ENCODE assay signal across 8 mouse cellular contexts in the genomic region with DNA sequence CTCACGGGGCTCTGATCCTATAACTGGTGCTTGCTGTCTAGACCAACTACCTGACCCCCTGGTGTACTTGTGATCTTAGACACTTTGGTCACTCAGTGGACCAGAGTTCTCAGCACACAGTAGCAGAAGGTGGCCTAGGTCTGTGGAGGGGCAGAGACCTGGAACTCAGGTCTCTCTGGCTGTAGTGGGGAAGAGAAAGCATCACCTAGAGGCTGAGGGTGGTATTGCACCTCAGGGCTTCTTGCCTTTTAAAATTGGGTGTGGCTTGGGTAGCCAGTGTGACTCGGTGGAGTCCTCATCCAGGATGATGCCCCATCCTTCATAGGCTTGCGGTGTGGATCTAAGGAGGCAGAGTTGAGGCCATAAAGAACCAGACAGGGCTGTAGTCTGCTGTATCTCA. TPM values are rescaled to one million over a fixed set of nuclear protein-coding genes. Genes with fewer than 3 reads are reported as not detected.
A peak's percentile ranks its signal among the peaks of the same experiment; 100 is the strongest.
DNase-seq lines count a peak whose midpoint lies in the region; ATAC-seq lines count a peak whose summit lies in the region.

No protein-coding gene starts in this region.

- no peak overlapping the region for H3K9ac ChIP-seq in kidney, embryonic 16.5 days (replicated peaks; ENCODE audit: low read length)

- 63% methylated on average over 3 of the region's 3 CpGs for WGBS in kidney, embryonic 16.5 days

- H3K4me3 ChIP-seq in kidney, embryonic 16.5 days (ENCODE audit: low read length) = no peak overlapping the region

- H3K4me2 ChIP-seq in kidney, embryonic 16.5 days (replicated peaks; ENCODE audit: low read depth, low read length) = no peak overlapping the region

- H3K27ac ChIP-seq in kidney, embryonic 16.5 days (ENCODE audit: low read length) = no peak overlapping the region

- intact Hi-C loops in heart, postnatal 36 days (cut with DNase I) = no loop called here

- H3K36me3 ChIP-seq in kidney, embryonic 16.5 days (ENCODE audit: insufficient read depth, low read length) = no peaks in the 10 kb centered on the region

- DNase-seq in kidney, adult 18-20 months = peak; percentile 63
- peak; percentile 70 for DNase-seq in ES-CJ7 (ENCODE audit: low read depth, low spot score)
- peak; percentile 73 for DNase-seq in adrenal gland, postnatal 14 days
- DNase-seq in heart, postnatal 36 days = peak; percentile 58 to 65
- no peak for DNase-seq in ovary, adult 18-20 months (ENCODE audit: low spot score)
- no peak for DNase-seq in cerebellum, adult 9-11 months

- H3K9me3 ChIP-seq in kidney, embryonic 16.5 days (ENCODE audit: low read length) = no peaks in the 10 kb centered on the region

- no peaks in the 10 kb centered on the region; the same call in 1 of the 2 replicates for H3K4me1 ChIP-seq in kidney, embryonic 16.5 days (ENCODE audit: insufficient read depth, low read length)

- no peaks in the 10 kb centered on the region for H3K27me3 ChIP-seq in kidney, embryonic 16.5 days (ENCODE audit: insufficient read depth, low read length)

- no peak for ATAC-seq in kidney, embryonic 16.5 days (ENCODE audit: low FRiP score, low TSS enrichment)
- peak; percentile 76 for ATAC-seq in megakaryocyte progenitor cell, adult 5-6 weeks (replicated peaks; ENCODE audit: poor library complexity)

RNA-seq across cellular contexts. Expression of a gene that starts 13.7 kb away (rescaled TPM):
- polyA plus RNA-seq in kidney, embryonic 16.5 days (2015; fragmentation: Nextera tagmentation; extraction: Ambion mirVana) = 50.1 and 55.8 TPM in 2 replicates
- total RNA-seq in adrenal gland, postnatal 14 days (2021) = 73.1 and 76.7 TPM in 2 replicates
- total RNA-seq in heart, postnatal 36 days (2021) = 10 to 100 TPM; 35.8 to 42.4 TPM
- total RNA-seq in megakaryocyte progenitor cell, adult 5-6 weeks (2015) = 2.4 and 2.5 TPM in 2 replicates
- 0.58 and 1.0 TPM in 2 replicates for total RNA-seq in megakaryocyte progenitor cell, adult 5-6 weeks (2017)

Comparison
In these comparisons a context has a peak if more than half of its experiments do, and no peak if none do; other contexts are left out.
1. DNase-seq: peak in kidney, adult 18-20 months (single experiment), ES-CJ7 (single experiment), adrenal gland, postnatal 14 days (single experiment) and heart, postnatal 36 days (2 of 2); none in ovary, adult 18-20 months (single experiment) and cerebellum, adult 9-11 months (single experiment).
2. RNA of a gene that starts 13.7 kb away (total RNA-seq): 73.1 to 76.7 TPM in adrenal gland, postnatal 14 days and 35.8 to 42.4 TPM in heart, postnatal 36 days; 0.58 to 2.5 TPM in megakaryocyte progenitor cell, adult 5-6 weeks; every median in the first group is over 10 times any median in the second.